Mouse (Mus musculus): Measurements from ENCODE around the gene Zbtb43. TPM values are rescaled to one million over a fixed set of nuclear protein-coding genes. Genes with fewer than 3 reads are reported as not detected.

Zbtb43 gene
- polyA plus RNA-seq, 1 experiment from 2014 or later: 6.1 TPM

Other genes with a start within 250 kb of the Zbtb43 start
- 0.95 and 1.1 TPM in 2 replicates for gene Ralgps1, start 97.1 kb downstream of the Zbtb43 start, polyA plus RNA-seq (2015; fragmentation: Nextera tagmentation; extraction: Ambion mirVana)
- 1.8 and 2.0 TPM in 2 replicates for gene Zbtb34, start 37.2 kb downstream of the Zbtb43 start, polyA plus RNA-seq (2015; fragmentation: Nextera tagmentation; extraction: Ambion mirVana)
- gene Lmx1b, start 172.0 kb upstream of the Zbtb43 start, polyA plus RNA-seq (2015; fragmentation: Nextera tagmentation; extraction: Ambion mirVana): not detected in 2 replicates